Mouse (Mus musculus) lung, postnatal 0 days (tissue): ENCODE data around the gene Cracr2a.

Source experiments
- CTCF ChIP-seq: IDR thresholded peaks from 2 replicates; pipeline ENCODE4 v1.5.1; 2016; ENCODE audit warnings: antibody characterized with exemption, mild to moderate bottlenecking
- EP300 ChIP-seq: IDR thresholded peaks from 2 replicates; pipeline ENCODE4 v1.6.1; 2016; ENCODE audit warnings: antibody characterized with exemption, mild to moderate bottlenecking, control low read depth

DNA sequence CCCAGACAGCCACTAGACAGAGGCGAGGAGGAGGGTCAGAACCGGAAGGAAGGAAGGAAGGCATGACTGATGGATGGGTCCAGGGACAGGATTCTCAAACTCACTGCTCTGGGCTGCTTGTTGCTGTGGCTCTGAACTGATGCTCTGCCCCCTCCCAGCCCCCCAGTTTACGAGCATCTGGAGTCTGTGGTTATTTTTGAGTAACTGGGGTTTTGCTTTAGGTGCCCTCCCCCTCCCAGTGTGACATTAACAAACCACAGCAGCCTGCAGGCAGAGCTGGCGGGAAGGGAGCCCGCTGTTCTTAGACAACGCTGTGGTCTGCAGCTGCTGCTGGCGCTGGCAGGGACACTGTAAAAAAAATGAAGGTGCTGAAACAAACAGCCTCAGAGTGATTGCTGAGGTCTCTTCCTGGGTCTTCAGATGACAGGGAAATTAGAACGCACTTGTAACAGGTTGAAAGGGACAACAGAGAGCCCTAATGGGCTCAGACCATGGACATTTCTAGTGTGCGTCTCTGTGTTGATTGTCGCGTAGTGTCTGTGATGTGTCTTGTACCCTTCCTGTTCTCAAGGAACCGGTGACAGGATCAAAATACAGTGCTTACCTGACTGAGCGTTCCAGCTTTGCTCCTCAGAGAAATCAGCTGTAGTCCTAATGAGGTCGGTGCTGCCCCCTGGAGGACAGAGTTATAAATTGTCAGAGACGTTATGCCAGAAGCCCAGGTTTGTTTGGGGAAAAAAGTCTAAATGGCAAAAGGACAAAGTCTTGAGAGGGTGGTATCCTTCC lies 21.4 kb downstream of the Cracr2a start:
- TF ChIP-seq CTCF = peak; percentile 88
- no peak for TF ChIP-seq EP300
